Mouse (Mus musculus) midbrain, embryonic 13.5 days (tissue): ENCODE results near the gene Rab11fip4. TPM values are rescaled to one million over a fixed set of nuclear protein-coding genes. Genes with fewer than 3 reads are reported as not detected.

Source experiments
- ATAC-seq: fragments of 200-750 bp; cut with Nextera tagmentation; 2 replicates; pipeline ENCODE4 v1.8.0; 2017; ENCODE audit warnings: mild to moderate bottlenecking, moderate TSS enrichment, moderate library complexity
- H3K27ac ChIP-seq: fragments of 300-500 bp; sonication (generic); 2 replicates; pipeline ENCODE4 v1.5.1; 2015; ENCODE audit warnings: inconsistent platforms, mild to moderate bottlenecking, moderate library complexity
- H3K27me3 ChIP-seq: fragments of 300-500 bp; sonication (generic); 2 replicates; pipeline ENCODE4 v1.6.1; 2015; ENCODE audit warnings: mild to moderate bottlenecking, inconsistent platforms
- H3K36me3 ChIP-seq: fragments of 300-500 bp; sonication (generic); 2 replicates; pipeline ENCODE4 v1.6.1; 2015; ENCODE audit warnings: mild to moderate bottlenecking, inconsistent platforms
- H3K4me1 ChIP-seq: fragments of 300-500 bp; sonication (generic); replicated peaks from 2 replicates; pipeline ENCODE4 v1.6.1; 2015; ENCODE audit warnings: inconsistent platforms
- H3K4me2 ChIP-seq: fragments of 300-500 bp; sonication (generic); replicated peaks from 2 replicates; pipeline ENCODE4 v1.6.1; 2015; ENCODE audit warnings: moderate library complexity, mild to moderate bottlenecking, inconsistent platforms
- H3K4me3 ChIP-seq: fragments of 300-500 bp; sonication (generic); replicated peaks from 2 replicates; pipeline ENCODE4 v1.5.1; 2015; ENCODE audit warnings: mild to moderate bottlenecking, inconsistent platforms
- H3K9ac ChIP-seq: fragments of 300-500 bp; sonication (generic); replicated peaks from 2 replicates; pipeline ENCODE4 v1.6.1; 2015; ENCODE audit warnings: mild to moderate bottlenecking, inconsistent platforms
- H3K9me3 ChIP-seq: fragments of 300-500 bp; sonication (generic); 2 replicates; pipeline ENCODE4 v1.6.1; 2016; ENCODE audit warnings: mild to moderate bottlenecking, inconsistent platforms
- WGBS: fragments of 180-500 bp; shearing (Covaris S2); methylation state at CpG from one replicate; pipeline ENCODE4 v1.1.7; 2015; 5-methylcytosine and 5-hydroxymethylcytosine counted together
- polyA plus RNA-seq: library from polyadenylated mRNA; unstranded; fragments of >200 nt; fragmentation: Nextera tagmentation; extraction: Ambion mirVana; gene quantifications from 2 replicates; pipeline ENCODE4 v1.2.1, GENCODE M21; 2015

Rab11fip4 gene
- polyA plus RNA-seq, 1 experiment from 2014 or later: 22.2 TPM

- no peak overlapping the region for H3K4me3 ChIP-seq
- no peak for ATAC-seq
- no peak overlapping the region for H3K27ac ChIP-seq
- H3K4me1 ChIP-seq: peaks cover 61% of the 10 kb centered on the region
- no peaks in the 10 kb centered on the region for H3K27me3 ChIP-seq
- no peak overlapping the region for H3K4me2 ChIP-seq
- WGBS: 69% methylated on average over 8 of the region's 8 CpGs
- no peaks in the 10 kb centered on the region for H3K36me3 ChIP-seq
- H3K9ac ChIP-seq: no peak overlapping the region
- H3K9me3 ChIP-seq: no peaks in the 10 kb centered on the region
Observed at GRCm38 (mm10) chr11:79673717-79674116, 82.7 kb downstream of the Rab11fip4 start.

GRCm38 (mm10) chr11:79674231-79674630, 83.2 kb downstream of the Rab11fip4 start:
- WGBS: 87% methylated on average over 3 of the region's 3 CpGs
- Histone ChIP-seq H3K27me3 (no peaks in the 10 kb centered on the region), H3K9me3 (no peaks in the 10 kb centered on the region), H3K4me1 (peaks cover 56% of the 10 kb centered on the region), H3K27ac (no peak overlapping the region), H3K36me3 (no peaks in the 10 kb centered on the region), H3K4me2 (no peak overlapping the region), H3K9ac (no peak overlapping the region), H3K4me3 (no peak overlapping the region)
- no peak for ATAC-seq

GRCm38 (mm10) chr11:79674632-79675031, 83.6 kb downstream of the Rab11fip4 start:
- Histone ChIP-seq H3K27me3 (no peaks in the 10 kb centered on the region), H3K9me3 (no peaks in the 10 kb centered on the region), H3K4me1 (peaks cover 56% of the 10 kb centered on the region), H3K27ac (no peak overlapping the region), H3K4me2 (no peak overlapping the region), H3K9ac (no peak overlapping the region), H3K4me3 (no peak overlapping the region), H3K36me3 (no peaks in the 10 kb centered on the region)
- ATAC-seq: no peak
- 86% methylated on average over 7 of the region's 7 CpGs for WGBS

DNA sequence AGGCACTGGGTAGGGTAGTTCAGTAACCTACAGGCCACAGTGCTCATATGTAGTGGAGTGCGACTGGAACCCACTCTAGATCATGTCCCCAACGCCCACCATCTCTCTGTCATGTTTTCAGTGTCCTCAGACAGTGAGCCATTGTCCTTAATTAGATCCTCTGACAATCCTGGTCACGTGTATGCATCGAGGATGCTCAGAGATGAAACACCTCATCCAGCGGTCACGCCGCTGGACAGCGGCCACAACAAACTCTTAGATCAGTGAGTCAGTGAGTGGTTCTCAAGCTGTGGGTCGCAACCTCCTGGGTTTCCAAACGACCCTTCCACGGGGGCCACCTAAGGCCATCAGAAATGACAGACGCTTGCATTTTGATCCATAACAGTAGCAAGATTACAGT, 84.3 kb downstream of the Rab11fip4 start:
- Histone ChIP-seq H3K4me3 (no peak overlapping the region), H3K9ac (no peak overlapping the region), H3K27ac (no peak overlapping the region; the same call in 1 of the 2 replicates), H3K4me2 (no peak overlapping the region), H3K27me3 (no peaks in the 10 kb centered on the region), H3K9me3 (no peaks in the 10 kb centered on the region), H3K36me3 (no peaks in the 10 kb centered on the region), H3K4me1 (peaks cover 49% of the 10 kb centered on the region)
- 73% methylated on average over 12 of the region's 12 CpGs for WGBS
- no peak for ATAC-seq

DNA sequence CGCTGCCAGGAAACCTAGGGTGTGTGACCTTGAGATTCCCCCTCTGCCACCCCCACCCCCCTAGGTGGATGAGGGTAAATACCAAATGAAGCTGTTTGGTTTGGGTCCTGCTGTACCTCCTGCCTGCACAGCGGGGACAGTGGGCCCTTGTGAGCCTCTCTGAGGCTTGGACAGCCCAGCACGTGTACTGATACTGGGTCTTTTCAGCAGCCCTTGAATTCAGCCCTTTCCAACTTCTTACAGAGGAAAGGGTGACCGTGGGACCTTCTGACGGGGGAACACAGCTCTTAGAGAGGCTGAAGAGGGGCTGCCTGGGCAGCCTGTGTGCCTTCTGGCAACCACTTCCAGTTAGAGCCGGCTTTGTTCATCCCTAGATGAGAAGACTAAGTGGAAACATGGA, 85.0 kb downstream of the Rab11fip4 start:
- Histone ChIP-seq H3K9ac (no peak overlapping the region), H3K9me3 (no peaks in the 10 kb centered on the region), H3K4me3 (no peak overlapping the region), H3K36me3 (peaks cover 5% of the 10 kb centered on the region; the same call in 1 of the 2 replicates), H3K27ac (no peak overlapping the region; the same call in 1 of the 2 replicates), H3K4me1 (peaks cover 43% of the 10 kb centered on the region), H3K4me2 (no peak overlapping the region), H3K27me3 (no peaks in the 10 kb centered on the region)
- 76% methylated on average over 6 of the region's 6 CpGs for WGBS
- ATAC-seq: no peak

DNA sequence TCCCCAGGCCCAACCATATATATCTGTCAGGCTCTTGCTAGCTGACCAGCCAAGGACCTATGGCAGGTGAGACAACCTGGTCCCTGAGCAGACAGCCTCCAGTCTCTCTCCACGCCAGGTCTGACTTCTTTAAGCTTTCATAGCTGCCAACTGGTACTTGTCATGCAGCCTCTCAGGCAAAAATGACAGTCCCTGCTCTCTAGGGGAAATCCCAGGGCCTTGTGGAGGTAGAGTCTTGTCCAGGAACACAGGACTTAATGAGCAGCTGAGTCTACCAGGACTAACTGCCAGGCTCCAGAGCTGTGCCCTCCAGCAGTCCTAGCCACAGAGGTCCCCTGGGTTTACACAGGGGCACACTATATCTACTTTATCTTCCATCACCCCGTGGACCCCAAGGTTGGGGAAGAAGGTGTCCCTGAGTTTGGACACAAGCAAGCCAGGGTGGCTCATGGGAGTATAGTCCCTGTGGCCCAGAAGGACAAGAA, 85.5 kb downstream of the Rab11fip4 start:
- Histone ChIP-seq H3K9me3 (no peaks in the 10 kb centered on the region), H3K27ac (no peak overlapping the region), H3K4me2 (no peak overlapping the region), H3K27me3 (no peaks in the 10 kb centered on the region), H3K4me1 (peaks cover 43% of the 10 kb centered on the region), H3K9ac (no peak overlapping the region), H3K4me3 (no peak overlapping the region), H3K36me3 (peaks cover 8% of the 10 kb centered on the region; the same call in 1 of the 2 replicates)
- ATAC-seq: no peak
- WGBS: 69% methylated on average over 2 of the region's 2 CpGs

- Histone ChIP-seq H3K4me1 (peaks cover 45% of the 10 kb centered on the region), H3K4me3 (no peak overlapping the region), H3K9me3 (no peaks in the 10 kb centered on the region), H3K4me2 (no peak overlapping the region), H3K36me3 (peaks cover 8% of the 10 kb centered on the region; the same call in 1 of the 2 replicates), H3K9ac (no peak overlapping the region), H3K27me3 (no peaks in the 10 kb centered on the region), H3K27ac (peak overlapping the region; percentile 7; the same call in 1 of the 2 replicates)
- no peak for ATAC-seq
- WGBS: 84% methylated on average over 9 of the region's 9 CpGs
Observed at GRCm38 (mm10) chr11:79677402-79677801, 86.4 kb downstream of the Rab11fip4 start.

DNA sequence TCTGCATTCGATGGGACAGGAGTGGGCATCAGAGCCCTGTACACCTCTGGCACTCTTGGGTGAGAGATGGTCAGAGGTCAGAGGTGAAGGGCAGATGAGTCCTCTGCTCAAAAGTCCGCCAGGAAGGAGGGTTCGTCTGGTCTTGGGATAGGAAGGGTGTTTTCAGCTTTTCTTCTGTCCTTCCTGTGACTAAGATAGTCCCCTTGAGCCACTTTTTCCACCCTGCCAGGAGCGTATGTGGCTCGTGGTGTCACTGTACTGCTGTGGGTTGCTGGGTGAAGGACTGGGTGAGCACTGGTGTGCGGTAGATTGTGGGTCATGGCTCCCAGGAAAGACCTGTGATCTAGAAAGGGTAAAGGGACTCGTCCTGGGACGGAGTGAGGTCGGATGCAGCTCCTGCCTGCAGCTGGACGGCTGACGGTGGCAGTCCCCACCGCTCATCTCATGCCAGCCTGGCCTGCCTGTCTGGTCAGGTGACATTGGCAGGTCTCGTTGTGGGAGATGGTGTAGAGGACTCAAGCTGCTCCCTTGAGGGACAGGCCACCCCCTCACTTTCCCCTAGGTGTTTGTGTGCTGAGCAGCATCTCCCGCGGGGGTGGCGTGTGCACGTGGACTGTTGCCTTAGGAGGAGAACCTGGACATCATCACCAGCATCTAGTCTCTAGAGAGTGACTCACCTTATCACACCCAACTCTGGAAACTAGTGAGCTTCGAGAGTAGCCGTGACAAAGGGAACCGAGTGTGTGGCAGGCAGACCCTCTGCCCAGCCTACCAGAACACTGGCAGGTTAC, 87.5 kb downstream of the Rab11fip4 start:
- ATAC-seq: no peak
- Histone ChIP-seq H3K4me2 (no peak overlapping the region), H3K27ac (no peak overlapping the region), H3K36me3 (peaks cover 10% of the 10 kb centered on the region; the same call in 1 of the 2 replicates), H3K27me3 (no peaks in the 10 kb centered on the region), H3K9ac (no peak overlapping the region), H3K4me3 (no peak overlapping the region), H3K9me3 (no peaks in the 10 kb centered on the region), H3K4me1 (peaks cover 37% of the 10 kb centered on the region)
- WGBS: 90% methylated on average over 20 of the region's 20 CpGs

DNA sequence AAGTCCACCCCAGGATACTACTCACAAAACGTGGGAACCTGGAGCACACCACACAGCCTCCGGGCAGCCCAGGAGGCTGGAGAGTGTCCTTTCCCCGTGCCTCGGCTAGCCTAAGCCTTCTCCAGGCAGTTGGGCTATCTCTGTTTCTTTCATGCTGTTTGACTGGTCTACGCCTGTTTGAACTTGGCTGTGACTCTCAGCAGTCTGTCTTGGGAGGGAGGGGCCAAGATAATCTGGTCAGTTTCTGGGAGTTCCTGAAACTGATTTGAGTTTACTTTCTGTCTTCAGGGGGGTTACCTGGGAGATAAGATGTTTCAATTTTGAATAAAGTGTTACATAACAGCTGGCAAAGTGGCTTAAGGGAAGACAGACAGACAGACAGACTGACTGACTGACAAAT, 88.9 kb downstream of the Rab11fip4 start:
- Histone ChIP-seq H3K4me1 (peaks cover 32% of the 10 kb centered on the region), H3K9me3 (no peaks in the 10 kb centered on the region), H3K4me2 (no peak overlapping the region), H3K27ac (no peak overlapping the region), H3K36me3 (peaks cover 22% of the 10 kb centered on the region), H3K27me3 (no peaks in the 10 kb centered on the region), H3K9ac (no peak overlapping the region), H3K4me3 (no peak overlapping the region)
- WGBS: 76% methylated on average over 5 of the region's 5 CpGs
- no peak for ATAC-seq

GRCm38 (mm10) chr11:79680559-79680958, 89.5 kb downstream of the Rab11fip4 start:
- 89% methylated on average over 11 of the region's 11 CpGs for WGBS

GRCm38 (mm10) chr11:79681182-79681581, 90.2 kb downstream of the Rab11fip4 start:
- no peaks in the 10 kb centered on the region for H3K27me3 ChIP-seq
- WGBS: 89% methylated on average over 5 of the region's 5 CpGs
- no peaks in the 10 kb centered on the region for H3K9me3 ChIP-seq
- peaks cover 19% of the 10 kb centered on the region for H3K4me1 ChIP-seq
- no peak overlapping the region for H3K27ac ChIP-seq
- no peak for ATAC-seq
- H3K9ac ChIP-seq: no peak overlapping the region
- H3K36me3 ChIP-seq: peaks cover 28% of the 10 kb centered on the region
- H3K4me2 ChIP-seq: no peak overlapping the region
- H3K4me3 ChIP-seq: no peak overlapping the region

More at GRCm38 (mm10) chr11:79680559-79680958, 89.5 kb downstream of the Rab11fip4 start:
- peaks cover 25% of the 10 kb centered on the region for H3K4me1 ChIP-seq
- no peak overlapping the region for H3K9ac ChIP-seq
- ATAC-seq: no peak
- H3K27me3 ChIP-seq: no peaks in the 10 kb centered on the region
- H3K27ac ChIP-seq: no peak overlapping the region
- no peak overlapping the region for H3K4me3 ChIP-seq
- H3K4me2 ChIP-seq: no peak overlapping the region
- peaks cover 28% of the 10 kb centered on the region for H3K36me3 ChIP-seq
- no peaks in the 10 kb centered on the region for H3K9me3 ChIP-seq

DNA sequence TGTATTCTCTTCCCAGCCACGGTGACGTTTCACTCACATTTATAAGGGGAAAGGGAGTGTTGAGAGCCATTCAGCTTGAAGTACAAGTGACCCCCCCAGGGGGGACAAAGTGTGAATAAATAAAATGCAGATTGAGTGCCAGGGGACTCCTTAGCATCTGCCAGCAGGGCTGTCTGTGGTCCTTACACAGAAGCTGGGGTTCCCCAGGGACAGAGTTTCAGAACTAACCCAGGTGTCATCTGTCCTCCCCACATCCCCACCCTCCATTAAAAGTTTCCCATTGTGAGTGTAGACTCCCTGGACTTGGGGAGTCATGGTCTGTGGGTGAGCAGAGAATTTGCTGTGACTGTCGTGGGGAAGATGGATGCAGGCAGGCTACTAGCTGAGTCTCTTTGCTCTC, 90.8 kb downstream of the Rab11fip4 start:
- peaks cover 33% of the 10 kb centered on the region for H3K36me3 ChIP-seq
- H3K27me3 ChIP-seq: no peaks in the 10 kb centered on the region
- H3K27ac ChIP-seq: no peak overlapping the region
- peaks cover 13% of the 10 kb centered on the region for H3K4me1 ChIP-seq
- no peak overlapping the region for H3K4me3 ChIP-seq
- no peaks in the 10 kb centered on the region for H3K9me3 ChIP-seq
- no peak for ATAC-seq
- H3K9ac ChIP-seq: no peak overlapping the region
- 61% methylated on average over 3 of the region's 3 CpGs for WGBS
- no peak overlapping the region for H3K4me2 ChIP-seq
